Mouse (Mus musculus) ES-Bruce4 (cell line): ENCODE measurements around the gene Samd10.

ENCODE experiments used
- CTCF ChIP-seq: IDR thresholded peaks from one replicate; pipeline ENCODE4 v1.8.1; 2011; ENCODE audit warnings: low read depth, low read length
- POLR2A ChIP-seq: IDR thresholded peaks from one replicate; pipeline ENCODE4 v1.8.1; 2011; ENCODE audit warnings: low read length; ENCODE audit not compliant: insufficient read depth

DNA sequence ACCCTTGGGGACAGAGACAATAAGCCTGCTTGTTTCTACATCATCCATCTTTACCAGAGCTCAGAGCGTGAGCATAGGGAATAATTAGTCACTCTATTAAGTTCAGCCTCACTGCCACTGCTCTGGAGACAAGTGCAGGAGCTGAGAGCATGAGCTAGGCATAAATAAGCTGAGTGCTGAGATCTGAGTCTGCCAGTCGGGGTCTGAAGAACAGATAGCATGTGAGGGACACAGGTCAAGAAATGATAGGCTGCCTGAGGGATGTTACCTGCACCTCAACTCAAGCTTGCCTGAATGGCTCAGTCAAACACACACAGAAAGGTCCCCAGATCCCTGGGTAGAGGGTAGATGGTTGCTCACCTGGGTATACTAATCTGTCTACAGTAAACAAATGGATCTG, 21.9 kb downstream of the Samd10 start:
- TF ChIP-seq POLR2A (no peak), CTCF (no peak)
